Mouse (Mus musculus): ENCODE measurements around the gene Kdm4b.

Gene Kdm4b

GRCm38 (mm10) chr17:56427857-56428256 is 102.0 kb downstream of the Kdm4b start:
- DNase-seq (ENCODE audit: low read depth, low spot score), result no peak

DNA sequence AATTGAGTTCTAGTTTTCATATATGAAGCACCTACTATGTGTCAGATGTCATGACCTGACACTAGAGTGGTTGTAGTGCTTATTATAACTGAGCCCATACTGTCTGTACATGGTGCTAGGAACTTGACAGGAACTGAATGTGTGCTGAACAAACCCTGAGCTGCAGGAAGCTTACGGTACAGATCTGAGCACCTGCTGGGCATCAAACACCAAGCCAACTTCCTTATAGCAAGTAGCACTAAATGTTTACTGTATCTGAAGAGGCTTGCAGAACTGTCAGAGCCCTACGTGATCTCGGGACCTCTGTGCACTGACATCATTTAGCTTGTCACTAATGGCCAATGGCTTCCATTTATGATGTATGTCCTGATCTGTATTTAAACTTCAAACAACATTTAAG is 105.7 kb downstream of the Kdm4b start:
- DNase-seq (ENCODE audit: low read depth, low spot score), result no peak

DNA sequence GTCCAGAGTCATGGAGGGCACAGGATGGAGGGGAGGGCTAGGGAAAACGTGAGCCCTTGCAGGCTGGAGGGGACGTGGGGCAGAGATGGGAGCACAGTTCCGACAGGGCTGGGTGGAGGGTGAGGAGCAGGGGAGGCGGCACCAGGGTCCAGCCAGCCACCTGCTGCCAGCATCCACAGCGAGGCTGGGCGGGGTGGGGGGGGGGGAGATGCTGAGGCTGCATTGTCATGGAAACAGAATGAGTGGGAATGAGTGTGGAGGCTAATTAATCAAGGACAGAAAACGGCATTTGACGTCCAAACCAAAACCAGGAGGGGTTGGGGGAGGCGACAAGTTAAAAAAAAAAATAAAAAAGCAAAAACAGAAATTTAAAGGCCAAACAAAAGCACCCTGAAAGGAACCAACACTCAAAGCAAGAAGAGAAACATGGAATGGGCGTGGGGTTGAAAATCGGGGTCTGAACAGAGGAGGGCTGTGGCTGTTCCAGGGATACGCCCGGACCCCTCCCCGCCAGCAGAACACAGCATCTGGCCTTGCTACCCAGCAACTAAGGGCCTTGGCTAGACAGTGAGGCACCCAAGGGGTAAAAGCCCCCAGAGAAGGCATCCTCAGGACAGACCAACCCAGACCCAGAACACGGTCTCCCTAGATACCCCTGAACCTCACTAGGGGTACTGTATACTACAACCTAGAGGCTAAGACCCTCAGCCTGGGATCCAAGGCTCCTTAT is 114.0 kb downstream of the Kdm4b start:
- DNase-seq (ENCODE audit: low read depth, low spot score), result no peak

DNA sequence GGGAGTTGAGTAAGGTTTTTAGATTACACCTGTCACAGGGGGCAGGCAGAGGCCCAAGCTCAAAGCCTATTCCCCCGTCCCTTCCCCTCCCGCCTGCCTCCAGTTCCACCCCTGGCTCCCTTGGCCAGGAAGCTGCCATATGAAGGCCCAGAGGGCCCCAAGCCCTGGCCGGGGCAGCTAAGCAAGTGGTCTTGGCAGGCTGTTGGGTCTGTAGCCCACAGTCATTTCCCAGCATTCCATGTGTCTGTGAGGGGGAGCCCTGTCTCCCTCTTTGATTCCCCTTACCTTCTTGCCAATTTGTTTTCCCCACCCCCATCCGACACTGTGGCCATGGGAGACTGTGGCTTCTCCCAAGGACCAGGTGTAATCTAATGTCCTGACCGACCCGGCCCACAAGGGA is 116.5 kb downstream of the Kdm4b start:
- DNase-seq (ENCODE audit: low read depth, low spot score), result no peak

- no peak for DNase-seq (ENCODE audit: low read depth, low spot score)
Measured at GRCm38 (mm10) chr17:56443341-56443795, 117.5 kb downstream of the Kdm4b start.

- DNase-seq (ENCODE audit: low read depth, low spot score), result no peak
Measured at GRCm38 (mm10) chr17:56444771-56445170, 118.9 kb downstream of the Kdm4b start.

GRCm38 (mm10) chr17:56445397-56445796 is 119.5 kb downstream of the Kdm4b start:
- DNase-seq (ENCODE audit: low read depth, low spot score), result no peak

DNA sequence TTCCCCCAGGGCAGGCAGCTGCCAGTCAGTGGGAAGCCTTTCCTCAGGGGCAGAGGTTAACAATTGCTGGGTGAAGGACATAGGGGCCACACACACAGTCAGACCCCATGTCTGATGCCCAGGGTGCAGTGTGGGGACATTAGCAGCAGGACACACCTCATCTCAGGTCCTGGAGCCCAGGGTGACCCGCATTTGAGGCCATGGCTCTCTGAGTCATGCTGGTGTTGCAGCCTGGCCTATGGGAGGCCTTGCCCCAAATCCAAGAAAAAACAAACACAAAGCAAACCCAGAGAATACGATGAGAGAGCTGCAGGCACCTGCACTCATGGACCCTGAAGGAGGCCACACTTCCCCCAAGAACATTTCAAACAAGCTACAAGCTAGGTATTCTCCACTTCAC is 121.9 kb downstream of the Kdm4b start:
- no peak for DNase-seq (ENCODE audit: low read depth, low spot score)

Measured in retina, adult 2 months (tissue).